Mouse (Mus musculus) R1 (cell line): Measurements from ENCODE around the gene Cfap77.
A peak's percentile ranks its signal among the peaks of the same experiment; 100 is the strongest.

Source experiments
- DNase-seq: peaks from one replicate; pipeline ENCODE4 v3.0.0-alpha.2; 2018; ENCODE audit warnings: low read depth, low spot score

Gene Cfap77

GRCm38 (mm10) chr2:28997161-28997834, 57.6 kb downstream of the Cfap77 start:
- DNase-seq: no peak

- no peak for DNase-seq
These were observed 59.4 kb downstream of the Cfap77 start for GRCm38 (mm10) chr2:28995436-28995835.

- DNase-seq: no peak
These were observed 60.9 kb downstream of the Cfap77 start for GRCm38 (mm10) chr2:28994014-28994413.

GRCm38 (mm10) chr2:28988781-28989180, 66.1 kb downstream of the Cfap77 start:
- peak; percentile 55 for DNase-seq

GRCm38 (mm10) chr2:28980080-28980910, 74.6 kb downstream of the Cfap77 start:
- no peak for DNase-seq

GRCm38 (mm10) chr2:28978461-28978860, 76.4 kb downstream of the Cfap77 start:
- no peak for DNase-seq

- DNase-seq: peak; percentile 67
These were observed 78.2 kb downstream of the Cfap77 start for GRCm38 (mm10) chr2:28976635-28977034.

GRCm38 (mm10) chr2:28975604-28976003, 79.3 kb downstream of the Cfap77 start:
- no peak for DNase-seq

- DNase-seq: no peak
These were observed 80.3 kb downstream of the Cfap77 start for GRCm38 (mm10) chr2:28974520-28974919.

GRCm38 (mm10) chr2:28973832-28974450, 80.9 kb downstream of the Cfap77 start:
- DNase-seq: no peak

GRCm38 (mm10) chr2:28970424-28970823, 84.4 kb downstream of the Cfap77 start:
- DNase-seq: no peak

GRCm38 (mm10) chr2:28968278-28968677, 86.6 kb downstream of the Cfap77 start:
- no peak for DNase-seq

- no peak for DNase-seq
These were observed 88.6 kb downstream of the Cfap77 start for GRCm38 (mm10) chr2:28966151-28966795.

GRCm38 (mm10) chr2:28963565-28963964, 91.3 kb downstream of the Cfap77 start:
- DNase-seq: no peak

GRCm38 (mm10) chr2:28961636-28962035, 93.2 kb downstream of the Cfap77 start:
- DNase-seq: peak; percentile 72

GRCm38 (mm10) chr2:28961024-28961585, 93.8 kb downstream of the Cfap77 start:
- peak; percentile 53 for DNase-seq

- no peak for DNase-seq
These were observed 98.0 kb downstream of the Cfap77 start for GRCm38 (mm10) chr2:28956874-28957273.

GRCm38 (mm10) chr2:28954595-28954994, 100.3 kb downstream of the Cfap77 start:
- DNase-seq: no peak

GRCm38 (mm10) chr2:28952981-28953380, 101.9 kb downstream of the Cfap77 start:
- no peak for DNase-seq

GRCm38 (mm10) chr2:28946312-28946711, 108.6 kb downstream of the Cfap77 start:
- DNase-seq: no peak

- DNase-seq: no peak
These were observed 109.5 kb downstream of the Cfap77 start for GRCm38 (mm10) chr2:28945388-28945787.
